Mouse (Mus musculus) B cell, adult (primary cell): ENCODE results near the gene Gm49711. TPM values are rescaled to one million over a fixed set of nuclear protein-coding genes. Genes with fewer than 3 reads are reported as not detected.

ENCODE experiments used
- total RNA-seq: library from RNA; stranded (reverse); gene quantifications from 4 replicates; pipeline ENCODE4 v1.2.4, GENCODE M21; 2023; ENCODE audit not compliant: inconsistent age

The Gm49711 gene
- total RNA-seq = not detected in 4 replicates

DNA sequence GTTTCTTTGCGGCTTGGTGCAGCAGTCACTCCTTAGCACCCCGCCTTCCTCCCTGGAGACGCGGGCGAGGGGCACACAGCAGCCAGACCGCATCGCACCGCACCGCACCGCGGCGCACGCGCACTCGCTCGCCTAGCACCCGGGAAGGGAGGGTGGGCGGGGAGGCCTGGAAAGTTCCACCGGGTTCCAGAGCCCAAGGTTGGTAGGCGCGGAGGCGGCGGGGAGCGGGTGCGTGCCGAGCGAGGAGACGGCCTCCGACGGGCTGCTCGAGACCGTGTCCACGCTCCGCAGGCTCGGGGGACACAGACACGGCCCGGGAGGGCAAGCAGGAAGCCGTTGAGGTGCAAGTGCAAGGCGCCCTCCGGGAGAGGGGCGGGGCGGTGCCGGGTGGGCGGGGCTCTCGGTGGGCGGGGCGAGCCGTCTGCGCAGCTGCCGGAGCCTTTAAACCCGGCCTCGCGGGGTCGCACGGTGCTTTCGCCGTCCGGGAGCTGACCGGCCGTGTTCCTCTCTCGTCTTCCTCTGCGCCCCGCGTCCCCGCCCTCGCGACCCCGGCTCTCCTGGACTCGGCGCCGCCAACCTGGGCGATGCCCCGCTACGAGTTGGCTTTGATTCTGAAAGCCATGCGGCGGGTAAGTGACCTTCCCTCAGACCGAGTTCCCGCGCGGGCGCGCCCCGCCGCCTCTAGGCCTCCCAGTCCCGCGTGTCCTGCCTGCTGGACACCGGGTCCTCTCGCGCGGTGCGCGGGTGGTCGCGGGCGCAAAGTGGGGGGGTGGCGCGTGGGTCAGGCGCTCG lies at the start of gene Gm49711, which contains the start of the genes Mrps6 and Slc5a3:
Gene Gm49711, plus strand, starts transcription at position 465 of the 792 bp plus-strand sequence.
Gene Mrps6, plus strand, starts transcription at position 419 of the 792 bp plus-strand sequence.
Gene Slc5a3, plus strand, starts transcription at position 471 of the 792 bp plus-strand sequence.

Other genes starting within 250 kb of the Gm49711 start
- gene Mrps6, start within 50 bp of the Gm49711 start, total RNA-seq = 6.7 to 10.5 TPM (median 7.9 TPM) in 4 replicates
- 2.5 to 4.9 TPM (median 3.3 TPM) in 4 replicates for gene Slc5a3, start within 50 bp of the Gm49711 start, total RNA-seq
- gene Kcne2, start 234.1 kb downstream of the Gm49711 start, total RNA-seq = not detected in 4 replicates
- 14.7 to 31.6 TPM (median 27.6 TPM) in 4 replicates for gene Smim11, start 243.0 kb downstream of the Gm49711 start, total RNA-seq